Mouse (Mus musculus): ENCODE measurements around the gene Rbm48. TPM values are rescaled to one million over a fixed set of nuclear protein-coding genes. Genes with fewer than 3 reads are reported as not detected.
A peak's percentile ranks its signal among the peaks of the same experiment; 100 is the strongest.
"Not testable (repeated sequence)": the region's sequence is repeated elsewhere in the genome, so short reads cannot be mapped to it uniquely, and the experiment has no call there.

Rbm48 gene
- polyA plus RNA-seq (2015; fragmentation: Nextera tagmentation; extraction: Ambion mirVana), result 16.2 and 16.8 TPM in 2 replicates

- H3K4me3 ChIP-seq, result peak within 1 kb of the TSS; percentile 79
- no peaks in the 10 kb centered on the region for H3K9me3 ChIP-seq (replicated peaks)
- peak; percentile 89 for ATAC-seq
- 0% methylated on average over 31 of the region's 31 CpGs for WGBS
- peak within 1 kb of the TSS; percentile 57 for H3K27ac ChIP-seq
- H3K4me2 ChIP-seq, result peak within 1 kb of the TSS; percentile 79
- peaks cover 19% of the 10 kb centered on the region for H3K4me1 ChIP-seq
- H3K27me3 ChIP-seq, result no peaks in the 10 kb centered on the region
- H3K9ac ChIP-seq, result peak within 1 kb of the TSS; percentile 78
- peaks cover 11% of the 10 kb centered on the region for H3K36me3 ChIP-seq (ENCODE audit: poor library complexity, severe bottlenecking)
Measured at GRCm38 (mm10) chr5:3596399-3596766, at the start of gene Rbm48. Rbm48 (minus strand) TSS chr5:3596585.

GRCm38 (mm10) chr5:3645326-3645725 lies 48.9 kb upstream of the Rbm48 start:
- peak overlapping the region; percentile 28 for H3K4me2 ChIP-seq
- H3K4me1 ChIP-seq, result peaks cover 13% of the 10 kb centered on the region
- no peak for ATAC-seq
- H3K4me3 ChIP-seq, result no peak overlapping the region
- H3K9ac ChIP-seq, result no peak overlapping the region
- no peaks in the 10 kb centered on the region for H3K9me3 ChIP-seq (replicated peaks)
- H3K27ac ChIP-seq, result no peak overlapping the region
- WGBS, result 81% methylated on average over 6 of the region's 6 CpGs
- H3K36me3 ChIP-seq (ENCODE audit: poor library complexity, severe bottlenecking), result peaks cover 36% of the 10 kb centered on the region
- no peaks in the 10 kb centered on the region for H3K27me3 ChIP-seq

GRCm38 (mm10) chr5:3644621-3645020 lies 48.2 kb upstream of the Rbm48 start:
- Histone ChIP-seq H3K9me3 (replicated peaks) (no peaks in the 10 kb centered on the region), H3K4me2 (no peak overlapping the region), H3K27ac (no peak overlapping the region), H3K36me3 (ENCODE audit: poor library complexity, severe bottlenecking) (peaks cover 40% of the 10 kb centered on the region), H3K9ac (no peak overlapping the region), H3K4me1 (peaks cover 13% of the 10 kb centered on the region), H3K27me3 (no peaks in the 10 kb centered on the region), H3K4me3 (no peak overlapping the region)
- WGBS, result 98% methylated on average over 6 of the region's 6 CpGs
- no peak for ATAC-seq

- H3K9me3 ChIP-seq (replicated peaks), result no peaks in the 10 kb centered on the region
- H3K36me3 ChIP-seq (ENCODE audit: poor library complexity, severe bottlenecking), result peaks cover 46% of the 10 kb centered on the region
- ATAC-seq, result no peak
- no peaks in the 10 kb centered on the region for H3K27me3 ChIP-seq
- no peaks in the 10 kb centered on the region for H3K4me1 ChIP-seq
- H3K4me2 ChIP-seq, result no peak overlapping the region
- H3K27ac ChIP-seq, result no peak overlapping the region
- no peak overlapping the region for H3K4me3 ChIP-seq
- H3K9ac ChIP-seq, result no peak overlapping the region
- 90% methylated on average over 8 of the region's 8 CpGs for WGBS
Measured at GRCm38 (mm10) chr5:3635286-3635685, 38.9 kb upstream of the Rbm48 start.

GRCm38 (mm10) chr5:3633951-3634350 lies 37.6 kb upstream of the Rbm48 start:
- ATAC-seq, result no peak
- 78% methylated on average over 4 of the region's 4 CpGs for WGBS
- peaks cover 45% of the 10 kb centered on the region for H3K36me3 ChIP-seq (ENCODE audit: poor library complexity, severe bottlenecking)

GRCm38 (mm10) chr5:3633315-3633714 lies 36.9 kb upstream of the Rbm48 start:
- Histone ChIP-seq H3K27ac (no peak overlapping the region), H3K27me3 (no peaks in the 10 kb centered on the region), H3K9ac (no peak overlapping the region), H3K4me2 (no peak overlapping the region), H3K36me3 (ENCODE audit: poor library complexity, severe bottlenecking) (peaks cover 45% of the 10 kb centered on the region), H3K9me3 (replicated peaks) (no peaks in the 10 kb centered on the region), H3K4me3 (no peak overlapping the region), H3K4me1 (no peaks in the 10 kb centered on the region)
- 95% methylated on average over 13 of the region's 13 CpGs for WGBS
- ATAC-seq, result no peak

More at GRCm38 (mm10) chr5:3633951-3634350, 37.6 kb upstream of the Rbm48 start:
- Histone ChIP-seq H3K4me3 (no peak overlapping the region), H3K27ac (no peak overlapping the region), H3K27me3 (no peaks in the 10 kb centered on the region), H3K9me3 (replicated peaks) (no peaks in the 10 kb centered on the region), H3K4me2 (no peak overlapping the region), H3K4me1 (no peaks in the 10 kb centered on the region), H3K9ac (no peak overlapping the region)

GRCm38 (mm10) chr5:3632285-3632684 lies 35.9 kb upstream of the Rbm48 start:
- no peak for ATAC-seq
- 92% methylated on average over 5 of the region's 5 CpGs for WGBS

GRCm38 (mm10) chr5:3631512-3632271 lies 35.3 kb upstream of the Rbm48 start:
- Histone ChIP-seq H3K36me3 (ENCODE audit: poor library complexity, severe bottlenecking) (peaks cover 52% of the 10 kb centered on the region), H3K27ac (no peak overlapping the region), H3K4me2 (no peak overlapping the region), H3K4me1 (no peaks in the 10 kb centered on the region), H3K9me3 (replicated peaks) (no peaks in the 10 kb centered on the region), H3K27me3 (no peaks in the 10 kb centered on the region), H3K4me3 (no peak overlapping the region), H3K9ac (no peak overlapping the region)
- WGBS, result 61% methylated on average over 16 of the region's 16 CpGs
- no peak for ATAC-seq

More at GRCm38 (mm10) chr5:3632285-3632684, 35.9 kb upstream of the Rbm48 start:
- no peak overlapping the region for H3K4me2 ChIP-seq
- H3K27ac ChIP-seq, result no peak overlapping the region
- peaks cover 47% of the 10 kb centered on the region for H3K36me3 ChIP-seq (ENCODE audit: poor library complexity, severe bottlenecking)
- no peaks in the 10 kb centered on the region for H3K4me1 ChIP-seq
- H3K27me3 ChIP-seq, result no peaks in the 10 kb centered on the region
- no peak overlapping the region for H3K9ac ChIP-seq
- no peak overlapping the region for H3K4me3 ChIP-seq
- no peaks in the 10 kb centered on the region for H3K9me3 ChIP-seq (replicated peaks)

GRCm38 (mm10) chr5:3630055-3630454 lies 33.7 kb upstream of the Rbm48 start:
- Histone ChIP-seq H3K36me3 (ENCODE audit: poor library complexity, severe bottlenecking) (peaks cover 46% of the 10 kb centered on the region), H3K4me1 (no peaks in the 10 kb centered on the region), H3K27me3 (no peaks in the 10 kb centered on the region), H3K27ac (no peak overlapping the region), H3K9ac (no peak overlapping the region), H3K4me3 (no peak overlapping the region), H3K4me2 (no peak overlapping the region), H3K9me3 (replicated peaks) (no peaks in the 10 kb centered on the region)
- no peak for ATAC-seq
- 93% methylated on average over 5 of the region's 5 CpGs for WGBS

- WGBS, result 84% methylated on average over 7 of the region's 7 CpGs
- H3K27me3 ChIP-seq, result no peaks in the 10 kb centered on the region
- H3K27ac ChIP-seq, result no peak overlapping the region
- no peak overlapping the region for H3K9ac ChIP-seq
- no peaks in the 10 kb centered on the region for H3K9me3 ChIP-seq (replicated peaks)
- no peak overlapping the region for H3K4me3 ChIP-seq
- no peak for ATAC-seq
- H3K4me1 ChIP-seq, result no peaks in the 10 kb centered on the region
- no peak overlapping the region for H3K4me2 ChIP-seq
- H3K36me3 ChIP-seq (ENCODE audit: poor library complexity, severe bottlenecking), result peaks cover 49% of the 10 kb centered on the region
Measured at GRCm38 (mm10) chr5:3620486-3620885, 24.1 kb upstream of the Rbm48 start.

GRCm38 (mm10) chr5:3611835-3612234 lies 15.4 kb upstream of the Rbm48 start:
- H3K27ac ChIP-seq, result not testable (repeated sequence)

GRCm38 (mm10) chr5:3609241-3609640 lies 12.9 kb upstream of the Rbm48 start:
- H3K4me2 ChIP-seq, result no peak overlapping the region
- no peaks in the 10 kb centered on the region for H3K4me1 ChIP-seq
- WGBS, result 94% methylated on average over 7 of the region's 7 CpGs
- H3K9me3 ChIP-seq (replicated peaks), result no peaks in the 10 kb centered on the region
- no peak overlapping the region for H3K4me3 ChIP-seq
- no peak overlapping the region for H3K9ac ChIP-seq
- H3K36me3 ChIP-seq (ENCODE audit: poor library complexity, severe bottlenecking), result peaks cover 62% of the 10 kb centered on the region
- no peaks in the 10 kb centered on the region for H3K27me3 ChIP-seq
- no peak for ATAC-seq
- H3K27ac ChIP-seq, result no peak overlapping the region

More at GRCm38 (mm10) chr5:3611835-3612234, 15.4 kb upstream of the Rbm48 start:
- not testable (repeated sequence) for H3K4me2 ChIP-seq; H3K27me3 ChIP-seq; ATAC-seq; H3K4me3 ChIP-seq; H3K9ac ChIP-seq; H3K4me1 ChIP-seq; H3K9me3 ChIP-seq (replicated peaks)
- H3K36me3 ChIP-seq (ENCODE audit: poor library complexity, severe bottlenecking), result peaks cover 54% of the 10 kb centered on the region
- WGBS, result 95% methylated on average over 2 of the region's 2 CpGs

GRCm38 (mm10) chr5:3607114-3607513 lies 10.7 kb upstream of the Rbm48 start:
- WGBS, result 95% methylated on average over 9 of the region's 9 CpGs
- peaks cover 60% of the 10 kb centered on the region for H3K36me3 ChIP-seq (ENCODE audit: poor library complexity, severe bottlenecking)
- no peak overlapping the region for H3K27ac ChIP-seq
- no peak for ATAC-seq
- no peak overlapping the region for H3K4me2 ChIP-seq
- no peaks in the 10 kb centered on the region for H3K27me3 ChIP-seq
- no peaks in the 10 kb centered on the region for H3K9me3 ChIP-seq (replicated peaks)
- no peaks in the 10 kb centered on the region for H3K4me1 ChIP-seq
- no peak overlapping the region for H3K9ac ChIP-seq
- no peak overlapping the region for H3K4me3 ChIP-seq
